Mouse (Mus musculus): ENCODE measurements around the gene Phf7.

Gene Phf7

GRCm38 (mm10) chr14:31200038-31200437 lies 51.1 kb downstream of the Phf7 start:
- in situ Hi-C loops (cut with MboI, MseI): no loop called here

GRCm38 (mm10) chr14:31199599-31199998 lies 51.5 kb downstream of the Phf7 start:
- in situ Hi-C loops (cut with MboI, MseI): loop anchor here (10.0 kb wide), 1 partner anchor 175 kb away; no protein-coding TSS in a partner anchor

- in situ Hi-C loops (cut with MboI, MseI): loop anchor here (10.0 kb wide), 1 partner anchor 173 kb away; no protein-coding TSS in a partner anchor
Measured at GRCm38 (mm10) chr14:31197547-31198516, 53.3 kb downstream of the Phf7 start.

- in situ Hi-C loops (cut with MboI, MseI): loop anchor here (10.0 kb wide), 1 partner anchor 171 kb away; no protein-coding TSS in a partner anchor
Measured at GRCm38 (mm10) chr14:31195968-31196367, 55.1 kb downstream of the Phf7 start.

- in situ Hi-C loops (cut with MboI, MseI): loop anchor here (10.0 kb wide), 1 partner anchor 171 kb away; no protein-coding TSS in a partner anchor
Measured at GRCm38 (mm10) chr14:31195521-31195920, 55.6 kb downstream of the Phf7 start.

- in situ Hi-C loops (cut with MboI, MseI): loop anchor here (10.0 kb wide), 1 partner anchor 170 kb away; no protein-coding TSS in a partner anchor
Measured at GRCm38 (mm10) chr14:31194891-31195513, 56.1 kb downstream of the Phf7 start.

- in situ Hi-C loops (cut with MboI, MseI): loop anchor here (10.0 kb wide), 1 partner anchor 170 kb away; no protein-coding TSS in a partner anchor
Measured at GRCm38 (mm10) chr14:31194441-31194840, 56.7 kb downstream of the Phf7 start.

- in situ Hi-C loops (cut with MboI, MseI): loop anchor here (10.0 kb wide), 1 partner anchor 169 kb away; no protein-coding TSS in a partner anchor
Measured at GRCm38 (mm10) chr14:31193791-31194190, 57.3 kb downstream of the Phf7 start.

- in situ Hi-C loops (cut with MboI, MseI): loop anchor here (10.0 kb wide), 1 partner anchor 167 kb away; no protein-coding TSS in a partner anchor
Measured at GRCm38 (mm10) chr14:31191936-31192335, 59.2 kb downstream of the Phf7 start.

GRCm38 (mm10) chr14:31189348-31189747 lies 61.8 kb downstream of the Phf7 start:
- in situ Hi-C loops (cut with MboI, MseI): no loop called here

- in situ Hi-C loops (cut with MboI, MseI): no loop called here
Measured at GRCm38 (mm10) chr14:31188771-31189181, 62.3 kb downstream of the Phf7 start.

Measured in regulatory T cell (primary cell).